Mouse (Mus musculus) heart, embryonic 11.5 days (tissue): Measurements from ENCODE around the gene Sec24a. TPM values are rescaled to one million over a fixed set of nuclear protein-coding genes. Genes with fewer than 3 reads are reported as not detected.
"Not testable (repeated sequence)": the region's sequence is repeated elsewhere in the genome, so short reads cannot be mapped to it uniquely, and the experiment has no call there.

Source experiments
- ATAC-seq: fragments of 200-750 bp; cut with Nextera tagmentation; replicated peaks from 2 replicates; pipeline ENCODE4 v1.8.0; 2017; ENCODE audit warnings: moderate library complexity; ENCODE audit not compliant: insufficient number of reproducible peaks, low FRiP score, low TSS enrichment
- H3K27ac ChIP-seq: fragments of 300-500 bp; sonication (generic); 2 replicates; pipeline ENCODE4 v1.5.1; 2014; ENCODE audit warnings: mild to moderate bottlenecking, low read depth, low read length
- H3K27me3 ChIP-seq: fragments of 300-500 bp; sonication (generic); 2 replicates; pipeline ENCODE4 v1.6.1; 2014; ENCODE audit warnings: mild to moderate bottlenecking, low read length, mixed read lengths; ENCODE audit not compliant: control insufficient read depth, insufficient read depth
- H3K36me3 ChIP-seq: fragments of 300-500 bp; sonication (generic); 2 replicates; pipeline ENCODE4 v1.6.1; 2014; ENCODE audit warnings: mild to moderate bottlenecking, low read length, moderate library complexity, mixed read lengths; ENCODE audit not compliant: control insufficient read depth, insufficient read depth
- H3K4me1 ChIP-seq: fragments of 300-500 bp; sonication (generic); 2 replicates; pipeline ENCODE4 v1.6.1; 2014; ENCODE audit warnings: low read length; ENCODE audit not compliant: control insufficient read depth, insufficient read depth
- H3K4me2 ChIP-seq: fragments of 300-500 bp; sonication (generic); 2 replicates; pipeline ENCODE4 v1.6.1; 2014; ENCODE audit warnings: mild to moderate bottlenecking, moderate library complexity
- H3K4me3 ChIP-seq: fragments of 300-500 bp; sonication (generic); 2 replicates; pipeline ENCODE4 v1.5.1; 2014; ENCODE audit warnings: low read depth, low read length
- H3K9ac ChIP-seq: fragments of 300-500 bp; sonication (generic); 2 replicates; pipeline ENCODE4 v1.6.1; 2014; ENCODE audit warnings: mild to moderate bottlenecking, low read depth, low read length, moderate library complexity
- H3K9me3 ChIP-seq: fragments of 300-500 bp; sonication (generic); replicated peaks from 2 replicates; pipeline ENCODE4 v1.6.1; 2016; ENCODE audit warnings: low read length; ENCODE audit not compliant: control insufficient read depth
- WGBS: fragments of 180-500 bp; shearing (Covaris S2); extraction: QIAGEN DNeasy Blood & Tissue Kit; methylation state at CpG from one replicate; pipeline ENCODE4 v1.1.7; 2014; ENCODE audit not compliant: insufficient replicate concordance; 5-methylcytosine and 5-hydroxymethylcytosine counted together
- polyA plus RNA-seq: library from polyadenylated mRNA; unstranded; fragments of >200 nt; fragmentation: Nextera tagmentation; extraction: Ambion mirVana; gene quantifications from 2 replicates; pipeline ENCODE4 v1.2.1, GENCODE M21; 2014

Sec24a gene
- polyA plus RNA-seq, 1 experiment from 2014 or later: 14.5 TPM

DNA sequence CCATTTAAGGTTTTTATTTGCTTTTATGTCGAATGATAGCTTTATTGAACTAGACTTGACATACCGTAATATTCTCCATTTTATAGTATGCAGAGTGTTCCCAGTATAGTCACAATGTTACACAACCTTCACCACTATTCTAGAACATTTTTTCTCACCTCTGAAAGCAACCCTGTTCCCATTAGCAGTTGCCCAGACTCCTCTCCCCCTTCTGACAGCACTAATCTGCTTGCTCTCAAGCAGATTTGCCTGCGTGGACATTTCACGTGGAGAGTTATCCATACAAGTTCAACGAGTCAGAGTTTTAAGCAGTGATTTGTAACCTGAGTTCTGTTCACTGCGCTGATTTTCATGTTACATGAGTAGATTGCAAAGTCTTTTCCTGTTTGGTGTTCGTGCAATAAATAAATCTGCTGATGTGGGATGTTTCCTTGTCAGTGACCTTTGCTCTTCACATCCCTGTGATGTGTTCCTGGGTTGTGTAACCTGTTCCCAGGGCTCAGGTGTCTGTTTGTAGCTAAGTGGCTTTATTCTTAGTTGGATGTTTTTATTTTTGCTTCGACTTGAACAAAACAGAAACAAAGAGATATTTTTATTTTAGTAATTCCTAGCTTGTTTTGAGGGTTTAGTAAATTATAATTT lies 4.3 kb upstream of the Sec24a start:
- Histone ChIP-seq H3K4me1 (peaks cover 8% of the 10 kb centered on the region), H3K9ac (no peak overlapping the region), H3K9me3 (no peaks in the 10 kb centered on the region), H3K27me3 (no peaks in the 10 kb centered on the region), H3K4me2 (no peak overlapping the region), H3K27ac (no peak overlapping the region), H3K4me3 (no peak overlapping the region), H3K36me3 (no peaks in the 10 kb centered on the region)
- no peak for ATAC-seq
- 67% methylated on average over 8 of the region's 8 CpGs for WGBS

DNA sequence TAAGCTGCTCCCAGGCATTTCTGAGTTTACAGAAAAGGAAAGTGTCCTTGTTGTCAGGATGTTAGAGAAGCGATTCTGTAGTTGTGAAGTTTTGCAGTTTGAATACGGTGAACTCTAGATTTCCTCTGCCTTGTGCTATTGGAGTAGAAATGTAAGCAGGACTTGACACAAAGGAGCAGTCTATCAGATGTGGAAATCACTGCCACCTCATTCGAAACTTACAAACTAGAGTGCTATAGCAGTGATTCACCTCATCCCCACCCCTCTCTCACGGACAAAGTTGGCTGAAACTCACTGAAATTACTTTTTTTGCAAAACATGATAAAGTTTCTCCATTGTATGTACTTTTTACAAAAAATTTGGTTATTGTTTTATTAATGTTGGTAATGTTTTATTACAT lies 1.4 kb upstream of the Sec24a start:
- Histone ChIP-seq H3K4me2 (peak overlapping the region; percentile 87; the same call in 1 of the 2 replicates), H3K9ac (no peak overlapping the region), H3K27me3 (peaks cover 3% of the 10 kb centered on the region; the same call in 1 of the 2 replicates), H3K27ac (no peak overlapping the region), H3K4me3 (peak overlapping the region; percentile 99; the same call in 1 of the 2 replicates), H3K9me3 (no peaks in the 10 kb centered on the region), H3K36me3 (no peaks in the 10 kb centered on the region), H3K4me1 (peaks cover 8% of the 10 kb centered on the region)
- no peak for ATAC-seq
- 77% methylated on average over 4 of the region's 4 CpGs for WGBS

- peaks cover 8% of the 10 kb centered on the region for H3K4me1 ChIP-seq
- WGBS: 5% methylated on average over 13 of the region's 13 CpGs
- peak overlapping the region; percentile 91 for H3K9ac ChIP-seq
- peak overlapping the region; percentile 87 for H3K4me2 ChIP-seq
- H3K36me3 ChIP-seq: no peaks in the 10 kb centered on the region
- H3K27ac ChIP-seq: no peak overlapping the region
- no peaks in the 10 kb centered on the region for H3K9me3 ChIP-seq
- no peak for ATAC-seq
- H3K4me3 ChIP-seq: peak overlapping the region; percentile 99
- peaks cover 3% of the 10 kb centered on the region; the same call in 1 of the 2 replicates for H3K27me3 ChIP-seq
Observed at GRCm38 (mm10) chr11:51763955-51764354, 521 bp upstream of the Sec24a start.

- Histone ChIP-seq H3K27me3 (peaks cover 3% of the 10 kb centered on the region; the same call in 1 of the 2 replicates), H3K27ac (no peak overlapping the region), H3K4me1 (peaks cover 6% of the 10 kb centered on the region), H3K9me3 (no peaks in the 10 kb centered on the region), H3K36me3 (no peaks in the 10 kb centered on the region), H3K4me3 (no peak overlapping the region), H3K4me2 (no peak overlapping the region), H3K9ac (no peak overlapping the region)
- WGBS: 62% methylated on average over 5 of the region's 5 CpGs
- ATAC-seq: no peak
Observed at GRCm38 (mm10) chr11:51761241-51761640, 2.2 kb downstream of the Sec24a start.

DNA sequence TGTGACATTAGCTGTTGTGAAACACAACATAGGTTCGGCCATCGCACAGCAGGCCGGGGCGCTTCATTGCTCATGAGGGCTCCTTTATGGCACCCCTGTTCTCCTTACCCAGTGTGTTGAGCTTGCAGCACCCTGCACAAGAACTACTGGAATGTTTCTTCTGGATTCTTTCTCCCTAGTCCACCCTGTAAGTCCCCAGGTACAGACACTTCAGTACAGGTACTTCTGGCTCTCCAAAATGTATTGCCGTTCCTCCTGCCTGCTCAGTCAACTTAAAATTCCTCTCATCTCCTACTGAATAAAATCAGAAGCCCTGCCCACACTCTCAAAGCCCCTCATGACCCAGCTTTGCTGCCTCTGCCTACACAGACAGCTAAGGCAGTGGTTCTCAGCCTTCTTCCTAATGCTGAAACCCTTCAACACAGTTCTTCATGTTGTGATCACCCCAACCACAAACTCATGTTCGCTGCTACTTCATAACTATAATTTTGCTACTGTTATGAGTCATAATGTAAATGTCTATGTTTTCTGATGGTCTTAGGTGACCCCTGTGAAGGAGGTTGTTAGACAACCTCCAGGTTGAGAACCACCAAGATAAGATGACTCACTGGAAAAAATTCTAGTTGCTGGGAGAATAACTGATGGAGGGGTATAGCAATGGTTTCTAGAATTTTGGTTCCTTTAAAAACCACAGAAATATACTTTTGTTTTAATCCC lies 3.3 kb downstream of the Sec24a start:
- no peak for ATAC-seq
- Histone ChIP-seq H3K27me3 (peaks cover 3% of the 10 kb centered on the region; the same call in 1 of the 2 replicates), H3K4me1 (peaks cover 6% of the 10 kb centered on the region), H3K9ac (no peak overlapping the region), H3K27ac (no peak overlapping the region), H3K4me3 (no peak overlapping the region), H3K4me2 (no peak overlapping the region), H3K9me3 (no peaks in the 10 kb centered on the region), H3K36me3 (no peaks in the 10 kb centered on the region)
- 78% methylated on average over 6 of the region's 6 CpGs for WGBS

DNA sequence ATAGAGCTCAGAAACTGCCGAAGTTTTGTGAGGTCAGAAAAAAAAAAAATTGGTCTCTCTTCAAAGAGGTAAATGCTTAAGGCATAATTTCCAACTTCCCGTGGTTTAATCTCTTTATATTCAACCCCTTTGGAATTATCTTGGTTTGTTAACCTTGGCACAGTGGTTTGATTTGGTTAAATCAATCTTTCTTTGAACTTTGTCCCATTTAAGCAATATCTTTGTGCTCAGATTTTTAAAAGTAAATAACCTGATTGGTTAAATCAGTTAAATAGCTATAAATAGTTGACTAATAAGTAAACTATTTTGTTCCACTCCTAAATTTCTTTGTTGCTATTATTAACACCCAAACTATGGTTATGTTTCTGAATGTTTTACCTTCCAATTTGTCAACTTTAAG lies 4.2 kb downstream of the Sec24a start:
- Histone ChIP-seq H3K9me3 (no peaks in the 10 kb centered on the region), H3K4me3 (no peak overlapping the region), H3K4me2 (no peak overlapping the region), H3K36me3 (no peaks in the 10 kb centered on the region), H3K27me3 (peaks cover 3% of the 10 kb centered on the region; the same call in 1 of the 2 replicates), H3K9ac (no peak overlapping the region), H3K27ac (no peak overlapping the region), H3K4me1 (peaks cover 8% of the 10 kb centered on the region)
- no peak for ATAC-seq
- 76% methylated on average over 2 of the region's 2 CpGs for WGBS

DNA sequence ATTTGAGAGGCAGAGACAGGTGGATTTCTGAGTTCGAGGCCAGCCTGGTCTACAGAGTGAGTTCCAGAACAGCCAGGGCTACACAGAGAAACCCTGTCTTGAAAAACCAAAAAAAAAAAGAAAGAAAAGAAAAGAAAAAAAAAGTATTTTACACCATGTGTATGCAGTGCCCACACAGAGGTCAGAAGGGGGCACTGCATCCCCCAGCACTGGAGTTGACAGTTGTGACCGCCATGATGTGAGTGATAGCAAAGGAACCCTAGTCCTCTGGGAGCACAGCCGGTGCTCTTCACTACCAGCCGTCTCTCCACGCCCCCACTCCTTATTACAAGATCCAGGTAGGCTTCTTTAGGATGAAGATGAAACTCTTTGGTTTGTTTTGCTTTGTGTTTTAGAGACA lies 5.2 kb downstream of the Sec24a start:
- not testable (repeated sequence) for H3K4me1 ChIP-seq, H3K9ac ChIP-seq, ATAC-seq, H3K4me2 ChIP-seq, H3K36me3 ChIP-seq, H3K4me3 ChIP-seq, H3K27ac ChIP-seq, H3K9me3 ChIP-seq, H3K27me3 ChIP-seq
- WGBS: 84% methylated on average over 5 of the region's 5 CpGs

GRCm38 (mm10) chr11:51757625-51758024 lies 5.8 kb downstream of the Sec24a start:
- ATAC-seq: no peak
- Histone ChIP-seq H3K4me2 (no peak overlapping the region), H3K36me3 (no peaks in the 10 kb centered on the region), H3K9me3 (no peaks in the 10 kb centered on the region), H3K27ac (no peak overlapping the region), H3K9ac (no peak overlapping the region), H3K4me3 (no peak overlapping the region), H3K27me3 (peaks cover 3% of the 10 kb centered on the region; the same call in 1 of the 2 replicates), H3K4me1 (peaks cover 10% of the 10 kb centered on the region; the same call in 1 of the 2 replicates)
- WGBS: 88% methylated on average over 5 of the region's 5 CpGs
